Mouse (Mus musculus) lung, postnatal 10 days (tissue): ENCODE data around the gene Phactr3.

Source experiments
- DNase-seq: peaks from one replicate; pipeline ENCODE4 v3.0.0; 2021

Phactr3 gene

DNA sequence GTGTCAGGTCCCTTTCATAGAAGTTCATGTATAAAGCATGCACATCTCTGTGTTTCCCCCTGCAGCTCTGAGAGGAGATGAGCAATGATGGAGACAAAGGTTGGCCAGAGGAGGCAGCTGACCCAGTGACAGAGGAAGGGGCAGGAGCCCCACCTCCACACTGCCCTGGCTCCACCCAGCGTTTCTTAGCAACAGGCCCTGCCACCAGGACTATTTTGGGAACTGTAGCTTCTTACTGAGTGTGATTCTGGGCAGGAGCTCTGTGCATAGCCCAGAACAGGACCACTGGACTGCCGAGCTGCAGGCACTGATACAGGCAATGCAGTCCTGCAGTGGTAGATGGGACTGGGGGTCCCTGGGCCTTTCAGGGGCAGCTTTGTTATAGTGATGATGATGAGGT is 146.7 kb downstream of the Phactr3 start:
- DNase-seq, result no peak

DNA sequence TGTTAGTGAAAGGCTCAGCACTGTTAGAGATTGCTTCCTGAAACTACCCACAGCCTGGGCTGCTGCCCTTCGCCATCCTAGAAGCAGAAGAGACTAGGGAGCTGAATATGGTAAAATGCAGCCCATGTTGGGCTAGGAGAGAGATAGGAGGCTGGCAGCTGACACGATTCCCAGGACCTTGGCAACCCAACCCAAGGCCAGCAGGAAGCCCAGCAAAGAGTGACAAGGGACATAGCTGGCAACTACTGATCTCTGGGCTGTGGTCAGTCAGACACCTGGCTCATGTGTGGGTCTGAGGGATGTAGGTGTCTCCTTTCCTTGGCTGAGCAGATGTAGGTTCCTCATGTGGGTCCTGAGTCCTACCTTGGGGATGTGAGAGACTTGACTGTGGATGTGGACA is 152.0 kb downstream of the Phactr3 start:
- DNase-seq, result no peak

GRCm38 (mm10) chr2:178272350-178272749 is 153.6 kb downstream of the Phactr3 start:
- no peak for DNase-seq

DNA sequence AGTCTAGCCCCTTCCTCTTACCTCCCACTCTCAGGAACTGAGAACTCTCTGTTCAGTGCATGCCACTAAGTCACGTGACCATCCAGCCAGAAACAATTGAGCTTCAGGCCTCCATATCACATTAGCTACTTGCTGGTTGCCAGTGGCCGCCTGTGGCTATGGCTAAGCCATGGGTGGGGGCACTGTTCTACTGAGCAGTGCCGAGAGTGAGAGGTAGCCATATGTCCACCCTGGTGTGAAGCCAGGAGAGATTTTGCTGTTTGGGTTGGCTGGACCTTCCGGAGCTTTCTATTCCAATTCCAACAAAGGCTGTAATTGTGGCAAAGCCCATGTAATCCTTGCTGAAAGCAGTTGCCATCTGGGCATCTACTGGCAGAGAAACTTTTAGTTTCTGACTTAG is 155.4 kb downstream of the Phactr3 start:
- no peak for DNase-seq

- DNase-seq, result peak; percentile 71
These were observed 158.4 kb downstream of the Phactr3 start for GRCm38 (mm10) chr2:178277206-178277605.

DNA sequence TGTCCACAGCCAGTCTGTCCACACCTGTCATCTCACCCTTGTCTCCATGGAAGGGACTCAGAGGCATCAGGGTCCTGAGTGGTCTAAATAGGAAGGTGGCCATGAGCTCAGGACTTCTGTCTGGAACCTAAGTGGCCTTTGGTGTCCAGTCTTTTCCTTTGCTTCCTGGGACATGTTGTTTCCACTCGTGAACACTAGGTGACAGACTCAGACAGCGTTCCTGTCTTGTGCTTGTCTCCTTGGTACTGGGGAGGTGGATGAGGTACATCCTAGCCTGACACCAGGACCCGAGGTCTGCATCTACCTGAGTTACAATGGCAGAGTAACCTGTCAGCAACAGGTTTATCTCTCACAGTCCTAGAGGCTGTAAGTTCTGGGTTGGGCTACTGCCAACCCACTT is 162.4 kb downstream of the Phactr3 start:
- DNase-seq, result no peak

DNA sequence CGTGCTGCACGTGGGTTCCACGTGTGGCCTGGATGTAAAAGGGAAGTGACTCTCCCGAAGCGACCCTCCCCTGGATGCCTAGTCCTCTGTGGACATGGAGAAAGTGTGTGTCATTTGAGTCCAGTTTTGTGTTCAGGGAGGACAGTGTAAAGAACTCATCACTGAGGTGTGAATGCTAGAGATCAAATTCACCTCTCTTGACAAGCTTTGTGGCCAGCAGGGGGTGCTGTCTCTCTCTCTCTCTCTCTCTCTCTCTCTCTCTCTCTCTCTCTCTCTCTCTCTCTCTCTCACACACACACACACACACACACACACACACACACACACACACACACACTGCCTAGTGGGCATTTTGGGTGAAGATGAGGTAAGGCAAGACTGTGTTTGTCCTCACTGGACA is 168.5 kb downstream of the Phactr3 start:
- peak; percentile 11 for DNase-seq

DNA sequence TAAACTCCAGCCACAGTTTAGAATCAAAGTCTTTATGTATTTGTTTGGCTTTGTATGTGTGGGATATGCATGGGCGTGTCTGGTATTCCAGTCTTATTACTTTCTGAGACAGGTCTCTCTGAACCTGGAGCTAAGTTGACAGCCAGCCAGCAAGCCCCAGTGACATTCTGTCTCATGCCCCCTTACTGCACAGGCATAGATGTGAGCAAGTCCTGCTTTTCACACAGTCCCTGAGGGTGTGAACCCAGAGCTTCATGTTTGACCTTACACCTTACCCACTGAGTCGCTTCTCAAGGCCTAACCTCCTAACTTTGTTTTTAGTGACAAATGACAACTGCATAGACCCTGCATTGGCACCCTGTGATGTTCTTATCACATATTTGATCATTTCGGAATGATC is 169.9 kb downstream of the Phactr3 start:
- no peak for DNase-seq

GRCm38 (mm10) chr2:178303453-178304187 is 184.8 kb downstream of the Phactr3 start:
- no peak for DNase-seq

- DNase-seq, result no peak
These were observed 185.4 kb downstream of the Phactr3 start for GRCm38 (mm10) chr2:178304188-178304529.

DNA sequence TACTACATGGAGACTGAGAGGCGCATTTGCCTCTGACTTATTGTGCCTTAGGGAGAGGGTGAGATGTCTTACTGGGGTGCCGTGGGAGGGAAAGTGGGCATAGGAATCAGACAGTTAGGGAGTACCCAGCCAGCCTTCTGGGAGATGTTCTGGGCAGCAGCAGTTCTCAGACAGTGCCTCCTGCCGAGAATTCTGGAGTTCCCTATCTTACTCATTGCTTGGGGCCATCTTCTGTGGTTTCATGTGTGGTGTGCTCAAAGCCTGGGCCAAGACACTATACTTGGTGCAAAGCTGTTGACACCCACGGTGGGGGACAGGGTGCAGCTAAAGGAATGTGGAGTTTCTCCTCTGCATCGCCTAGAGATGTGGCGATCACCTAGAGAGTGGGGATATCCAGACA is 185.9 kb downstream of the Phactr3 start:
- DNase-seq, result no peak

DNA sequence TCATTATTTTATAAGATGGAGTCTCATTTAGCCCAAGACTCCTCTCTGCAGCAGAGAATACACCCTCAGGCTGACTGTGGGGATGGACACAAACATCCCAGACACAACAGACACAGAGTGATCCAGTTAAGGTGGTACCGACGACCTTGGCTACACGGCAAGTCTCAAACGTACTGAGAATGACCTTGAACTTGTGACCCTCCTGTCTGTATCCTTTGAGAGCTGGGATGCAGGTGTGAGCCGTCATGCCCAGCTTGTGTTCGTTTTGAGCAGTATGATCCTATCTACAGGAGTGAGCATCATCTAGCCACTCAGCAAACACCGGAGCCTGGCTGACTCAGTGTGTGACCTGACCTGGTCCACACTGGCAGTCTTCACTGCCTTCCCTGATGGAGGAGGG is 194.8 kb downstream of the Phactr3 start:
- no peak for DNase-seq

DNA sequence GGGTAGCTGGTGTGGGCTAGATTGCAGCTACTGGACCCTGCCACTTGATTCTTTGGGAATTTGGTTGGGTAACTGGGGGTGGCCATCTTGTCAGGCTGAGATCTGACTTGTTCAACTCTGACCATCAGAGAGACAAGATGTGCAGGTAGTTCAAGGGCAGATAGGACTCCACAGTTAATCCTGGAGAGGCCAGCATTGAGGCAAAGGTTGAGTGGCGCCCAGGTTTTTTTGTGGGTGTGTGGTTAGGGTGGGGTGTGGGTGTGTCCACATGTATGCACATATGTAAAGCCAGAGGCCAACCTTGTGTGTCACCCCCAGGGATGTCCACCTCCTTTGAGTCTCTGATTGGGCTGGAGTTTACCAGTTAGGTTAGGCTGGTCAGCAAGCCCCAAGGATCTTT is 197.5 kb downstream of the Phactr3 start:
- DNase-seq, result no peak

GRCm38 (mm10) chr2:178319766-178320165 is 201.0 kb downstream of the Phactr3 start:
- DNase-seq, result no peak

- DNase-seq, result no peak
These were observed 202.5 kb downstream of the Phactr3 start for GRCm38 (mm10) chr2:178321271-178321670.

- no peak for DNase-seq
These were observed 205.6 kb downstream of the Phactr3 start for GRCm38 (mm10) chr2:178324410-178324809.

- DNase-seq, result no peak
These were observed 206.0 kb downstream of the Phactr3 start for GRCm38 (mm10) chr2:178324818-178325217.

DNA sequence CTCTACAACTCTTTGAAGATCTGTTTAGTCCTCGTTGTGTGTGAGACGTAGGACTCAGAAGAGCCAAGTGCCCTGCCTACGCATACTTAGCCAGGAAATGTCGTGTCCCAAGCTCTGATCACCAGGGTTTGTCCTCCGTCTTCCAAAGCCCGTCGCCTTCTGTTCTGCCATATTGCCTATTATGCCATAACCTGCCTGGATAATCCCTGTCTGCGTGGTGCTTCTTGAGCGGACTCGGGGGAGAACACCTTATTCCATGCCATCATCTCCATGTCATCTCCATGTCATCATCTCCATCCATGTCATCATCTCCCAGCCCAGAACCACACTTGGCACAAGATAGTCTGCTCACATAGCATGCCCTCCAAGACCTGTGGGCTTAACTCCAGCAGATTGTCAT is 207.3 kb downstream of the Phactr3 start:
- no peak for DNase-seq

GRCm38 (mm10) chr2:178326750-178327465 is 208.1 kb downstream of the Phactr3 start:
- DNase-seq, result peak; percentile 12

GRCm38 (mm10) chr2:178327466-178328040 is 208.8 kb downstream of the Phactr3 start:
- peak; percentile 73 for DNase-seq

- DNase-seq, result no peak
These were observed 210.8 kb downstream of the Phactr3 start for GRCm38 (mm10) chr2:178329551-178329950.

DNA sequence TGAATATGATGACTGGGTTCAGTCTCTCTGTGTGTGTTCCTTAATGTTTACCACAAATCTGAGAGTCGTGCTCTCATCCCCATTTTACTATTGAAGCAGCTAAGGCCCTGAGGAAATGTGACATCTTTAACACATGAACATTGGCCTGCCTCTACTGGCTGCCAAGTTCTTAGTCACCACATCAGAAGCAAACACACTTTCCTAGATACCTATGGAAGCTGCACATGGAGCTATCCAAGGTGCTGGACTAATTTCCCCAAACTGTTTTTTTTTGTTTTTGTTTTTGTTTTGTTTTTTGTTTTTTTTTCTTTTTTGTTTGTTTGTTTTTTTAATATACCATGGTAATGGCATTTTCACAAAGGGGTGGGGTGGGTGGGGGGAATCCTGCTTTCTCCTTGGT is 211.2 kb downstream of the Phactr3 start:
- no peak for DNase-seq

DNA sequence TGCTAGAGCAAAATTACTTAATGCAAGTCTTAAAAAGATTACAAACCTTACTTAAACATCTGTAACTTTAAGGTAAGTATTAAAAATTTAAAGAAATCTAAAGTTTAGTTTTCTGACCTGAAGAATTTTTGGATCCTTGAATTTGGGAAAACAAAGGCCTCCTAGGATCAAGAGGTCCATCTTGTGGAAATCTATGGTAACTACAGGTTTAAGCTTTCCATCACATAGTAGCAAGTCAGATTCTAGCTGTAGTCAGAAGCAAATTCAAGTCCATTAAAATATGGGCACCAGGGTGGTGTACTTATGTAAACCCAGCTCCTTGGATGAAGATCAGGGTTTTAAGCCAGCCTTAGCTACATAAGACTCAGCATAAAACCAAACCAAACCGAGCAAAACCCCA is 219.1 kb downstream of the Phactr3 start:
- no peak for DNase-seq

DNA sequence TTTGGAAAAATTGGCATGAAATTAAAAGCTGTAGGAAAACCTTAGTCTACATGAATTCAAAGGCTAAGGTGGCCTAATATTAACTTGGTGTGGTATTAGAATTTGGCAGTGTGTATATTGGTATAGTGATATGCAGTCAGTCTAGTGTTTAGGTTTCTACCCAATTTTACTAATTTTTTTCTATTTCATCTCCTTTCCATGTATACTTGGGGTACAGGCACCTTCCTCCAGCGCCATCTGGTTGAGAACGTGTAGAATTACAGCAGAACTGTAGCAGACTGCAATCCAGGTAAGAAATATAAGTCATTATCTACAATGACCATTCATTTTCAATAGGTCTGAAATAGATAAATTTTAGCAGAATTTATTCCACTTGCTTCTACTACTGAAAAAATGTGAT is 220.3 kb downstream of the Phactr3 start:
- no peak for DNase-seq
